Mouse (Mus musculus) liver, embryonic 14.5 days (tissue): ENCODE results near the gene AL607142.1. TPM values are rescaled to one million over a fixed set of nuclear protein-coding genes. Genes with fewer than 3 reads are reported as not detected.

Source experiments
- ATAC-seq: fragments of 200-750 bp; cut with Nextera tagmentation; 2 replicates; pipeline ENCODE4 v1.8.0; 2017; ENCODE audit warnings: moderate number of reproducible peaks, mild to moderate bottlenecking, moderate library complexity; ENCODE audit not compliant: insufficient read depth
- DNase-seq, 3 experiments: peaks; one replicate each; pipeline ENCODE4 v3.0.0-alpha.2; 2012 to 2013; ENCODE audit warnings: low read depth in 3 of 3, low spot score in 3 of 3
- H3K27ac ChIP-seq: fragments of 300-500 bp; sonication (generic); 2 replicates; pipeline ENCODE4 v1.5.1; 2014; ENCODE audit warnings: moderate library complexity, mild to moderate bottlenecking, control low read depth, inconsistent platforms
- H3K27me3 ChIP-seq: fragments of 300-500 bp; sonication (generic); 2 replicates; pipeline ENCODE4 v1.6.1; 2014; ENCODE audit warnings: mild to moderate bottlenecking, low read length, moderate library complexity; ENCODE audit not compliant: control insufficient read depth, insufficient read depth
- H3K36me3 ChIP-seq: fragments of 300-500 bp; sonication (generic); replicated peaks from 2 replicates; pipeline ENCODE4 v1.6.1; 2014; ENCODE audit warnings: low read depth; ENCODE audit not compliant: control insufficient read depth, insufficient read depth
- H3K4me1 ChIP-seq, 2 experiments: fragments of 200-500 bp in 1 of 2; fragments of 300-500 bp in 1 of 2; sonication (generic) in 1 of 2; replicated peaks; 2 replicates each; pipeline ENCODE4 v1.6.1; 2012 to 2014; ENCODE audit warnings: antibody characterized with exemption in 1 of 2, inconsistent platforms in 1 of 2, low read length in 1 of 2; ENCODE audit not compliant: control insufficient read depth in 2 of 2, insufficient read depth in 2 of 2
- H3K4me2 ChIP-seq: fragments of 300-500 bp; sonication (generic); 2 replicates; pipeline ENCODE4 v1.6.1; 2014; ENCODE audit warnings: low read depth, mild to moderate bottlenecking, control low read depth, moderate library complexity
- H3K4me3 ChIP-seq, 2 experiments: fragments of 200-500 bp in 1 of 2; fragments of 300-500 bp in 1 of 2; sonication (generic) in 1 of 2; 2 replicates each; pipeline ENCODE4 v1.5.1; 2012 to 2014; ENCODE audit warnings: low read depth in 2 of 2, low read length in 2 of 2, mild to moderate bottlenecking in 2 of 2, control low read depth in 1 of 2, inconsistent platforms in 1 of 2, moderate library complexity in 1 of 2; ENCODE audit not compliant: insufficient read depth in 1 of 2
- H3K9ac ChIP-seq: fragments of 300-500 bp; sonication (generic); replicated peaks from 2 replicates; pipeline ENCODE4 v1.6.1; 2014; ENCODE audit warnings: mild to moderate bottlenecking, control low read depth, moderate library complexity
- H3K9me3 ChIP-seq: fragments of 300-500 bp; sonication (generic); 2 replicates; pipeline ENCODE4 v1.6.1; 2016; ENCODE audit warnings: low read length, mixed read lengths; ENCODE audit not compliant: control insufficient read depth
- CTCF ChIP-seq: IDR thresholded peaks from 2 replicates; pipeline ENCODE4 v1.5.1; 2016; ENCODE audit warnings: antibody characterized with exemption, low read depth, control low read depth
- EP300 ChIP-seq: IDR thresholded peaks from 2 replicates; pipeline ENCODE4 v1.6.1; 2016; ENCODE audit warnings: antibody characterized with exemption, low read depth
- WGBS: fragments of 180-500 bp; shearing (Covaris S2); extraction: QIAGEN DNeasy Blood & Tissue Kit; methylation state at CpG from one replicate; pipeline ENCODE4 v1.1.7; 2014; ENCODE audit not compliant: insufficient replicate concordance; 5-methylcytosine and 5-hydroxymethylcytosine counted together
- polyA plus RNA-seq, 2 experiments: library from polyadenylated mRNA; depleted of rRNA in 1 of 2; stranded (reverse) in 1 of 2; unstranded in 1 of 2; fragments of >200 nt; fragmentation: Nextera tagmentation in 1 of 2; extraction: Ambion mirVana in 1 of 2; gene quantifications; 2 replicates each; pipeline versions ENCODE4 v1.2.1 to v1.2.3; 2012 to 2014

Gene AL607142.1
- polyA plus RNA-seq, 2 experiments: not detected

- ATAC-seq (no peak), DNase-seq (no peak)
- Histone ChIP-seq H3K27me3 (no peaks in the 10 kb centered on the region), H3K9me3 (no peaks in the 10 kb centered on the region), H3K4me2 (no peak overlapping the region), H3K4me3 (no peak overlapping the region), H3K27ac (no peak overlapping the region), H3K4me1 (no peaks in the 10 kb centered on the region), H3K9ac (no peak overlapping the region), H3K36me3 (no peaks in the 10 kb centered on the region)
- WGBS: 49% methylated on average over 6 of the region's 6 CpGs
- no peak for TF ChIP-seq EP300
- TF ChIP-seq CTCF: no peak
Measured at GRCm38 (mm10) chr4:120062198-120062597, 2.6 kb upstream of the AL607142.1 start.

GRCm38 (mm10) chr4:120062754-120063153, 2.0 kb upstream of the AL607142.1 start:
- H3K4me2 ChIP-seq: no peak overlapping the region
- H3K36me3 ChIP-seq: no peaks in the 10 kb centered on the region
- H3K27me3 ChIP-seq: no peaks in the 10 kb centered on the region
- no peaks in the 10 kb centered on the region for H3K4me1 ChIP-seq
- no peak for DNase-seq
- H3K27ac ChIP-seq: no peak overlapping the region
- TF ChIP-seq EP300 (no peak), CTCF (no peak)
- no peak for ATAC-seq
- H3K4me3 ChIP-seq: no peak overlapping the region
- WGBS: 78% methylated on average over 11 of the region's 11 CpGs
- no peak overlapping the region for H3K9ac ChIP-seq
- H3K9me3 ChIP-seq: no peaks in the 10 kb centered on the region

- TF ChIP-seq CTCF: no peak
- no peak overlapping the region for H3K4me2 ChIP-seq
- H3K27ac ChIP-seq: no peak overlapping the region
- H3K4me1 ChIP-seq: no peaks in the 10 kb centered on the region
- WGBS: 74% methylated on average over 20 of the region's 20 CpGs
- H3K36me3 ChIP-seq: no peaks in the 10 kb centered on the region
- no peaks in the 10 kb centered on the region for H3K27me3 ChIP-seq
- no peak overlapping the region for H3K9ac ChIP-seq
- DNase-seq (no peak), ATAC-seq (no peak)
- H3K4me3 ChIP-seq: no peak overlapping the region
- no peaks in the 10 kb centered on the region for H3K9me3 ChIP-seq
Measured at GRCm38 (mm10) chr4:120063353-120064124, 1.3 kb upstream of the AL607142.1 start.

GRCm38 (mm10) chr4:120066841-120067591, 2.2 kb downstream of the AL607142.1 start:
- Histone ChIP-seq H3K27me3 (no peaks in the 10 kb centered on the region), H3K36me3 (no peaks in the 10 kb centered on the region), H3K4me2 (no peak overlapping the region), H3K4me3 (no peak overlapping the region), H3K4me1 (no peaks in the 10 kb centered on the region), H3K9ac (no peak overlapping the region), H3K9me3 (no peaks in the 10 kb centered on the region), H3K27ac (no peak overlapping the region)
- ATAC-seq: no peak
- TF ChIP-seq EP300 (no peak), CTCF (no peak)
- WGBS: 71% methylated on average over 9 of the region's 9 CpGs
- DNase-seq: no peak

GRCm38 (mm10) chr4:120067592-120068235, 2.9 kb downstream of the AL607142.1 start:
- 63% methylated on average over 8 of the region's 8 CpGs for WGBS
- TF ChIP-seq EP300 (no peak), CTCF (no peak)
- H3K27ac ChIP-seq: no peak overlapping the region
- H3K4me3 ChIP-seq: no peak overlapping the region
- no peaks in the 10 kb centered on the region for H3K36me3 ChIP-seq
- no peak overlapping the region for H3K4me2 ChIP-seq
- no peak for ATAC-seq
- H3K4me1 ChIP-seq: no peaks in the 10 kb centered on the region
- H3K9me3 ChIP-seq: no peaks in the 10 kb centered on the region
- no peak for DNase-seq
- H3K27me3 ChIP-seq: no peaks in the 10 kb centered on the region
- no peak overlapping the region for H3K9ac ChIP-seq
